Mouse (Mus musculus) layer of hippocampus, postnatal 10 days (tissue): ENCODE measurements at regions not wholly inside any gene's neighbourhood (a gene's known extent, or its start where the extent isn't known, plus 50 kb on each side); places are given as distances from the start of the nearest gene placed in this dataset.

Experiments used
- DNase-seq, 2 experiments: peaks; one replicate each; pipeline ENCODE4 v3.0.0; 2021; ENCODE audit warnings: low spot score in 2 of 2

GRCm38 (mm10) chr13:48075315-48075714 is 185.7 kb upstream of the Id4 start:
- no peak for DNase-seq

GRCm38 (mm10) chr13:48078214-48078613 is 182.8 kb upstream of the Id4 start:
- DNase-seq: no peak

- DNase-seq: no peak
Observed at GRCm38 (mm10) chr13:48083294-48083693, 177.7 kb upstream of the Id4 start.

DNA sequence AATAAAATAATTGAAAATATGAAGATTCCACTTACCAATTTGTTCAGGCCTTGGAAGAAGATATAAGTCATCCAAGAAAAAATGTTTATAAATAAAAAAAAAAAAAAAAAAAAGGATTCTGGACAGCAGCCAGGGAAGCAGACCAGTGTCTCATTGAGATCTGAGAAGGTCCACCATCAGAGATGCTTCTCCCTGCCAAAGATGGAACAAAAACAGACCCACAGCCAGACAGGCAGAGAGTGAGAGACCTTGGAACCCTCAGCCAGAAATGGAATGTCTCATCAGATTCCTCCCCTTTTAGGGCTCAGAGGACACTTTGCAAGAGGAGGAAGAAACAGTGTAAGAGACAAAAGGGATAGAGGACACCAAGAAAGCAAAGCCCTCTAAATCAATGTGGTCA is 177.2 kb upstream of the Id4 start:
- DNase-seq: no peak

- DNase-seq: no peak
Observed at GRCm38 (mm10) chr13:48094275-48095035, 166.6 kb upstream of the Id4 start.

DNA sequence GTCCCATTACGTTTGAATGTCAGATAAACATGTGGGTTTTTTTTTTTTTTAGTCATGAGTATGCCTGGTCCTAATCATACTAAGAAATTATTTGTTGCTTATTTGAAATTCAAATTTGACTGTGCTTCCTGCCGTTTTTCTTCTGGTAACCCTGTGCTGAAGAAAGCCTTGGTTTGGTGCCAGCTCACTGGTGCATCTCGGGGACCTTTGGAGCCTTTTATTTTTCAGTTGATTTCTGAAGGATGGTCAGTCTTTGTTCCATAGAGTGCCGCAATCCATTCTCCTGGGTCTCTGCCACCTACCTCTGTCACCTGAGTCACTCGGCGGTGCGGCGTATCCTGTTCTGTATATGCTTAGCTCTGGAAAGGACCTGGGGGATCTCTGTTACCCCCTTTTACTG is 158.9 kb upstream of the Id4 start:
- DNase-seq: no peak

- no peak for DNase-seq
Observed at GRCm38 (mm10) chr13:48102576-48102975, 158.5 kb upstream of the Id4 start.

DNA sequence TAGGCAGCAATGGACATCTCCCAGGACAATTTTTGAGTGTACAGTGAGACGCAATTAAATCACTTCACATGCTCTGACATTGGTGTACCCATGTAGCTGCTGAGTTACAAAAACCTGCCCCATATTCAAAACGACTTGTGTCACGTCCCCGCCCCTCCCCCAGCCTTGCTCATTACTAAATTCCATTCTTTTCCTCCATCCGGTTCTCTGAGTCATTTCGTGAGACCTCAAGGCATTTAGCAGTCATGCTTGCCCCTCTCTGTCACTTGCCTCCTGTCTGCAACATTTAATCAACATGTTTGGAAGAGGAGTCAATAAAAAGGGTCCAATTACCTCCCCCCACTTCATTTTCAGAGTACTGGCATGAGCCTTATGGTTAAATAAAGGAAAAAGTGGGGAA is 156.3 kb upstream of the Id4 start:
- no peak for DNase-seq

DNA sequence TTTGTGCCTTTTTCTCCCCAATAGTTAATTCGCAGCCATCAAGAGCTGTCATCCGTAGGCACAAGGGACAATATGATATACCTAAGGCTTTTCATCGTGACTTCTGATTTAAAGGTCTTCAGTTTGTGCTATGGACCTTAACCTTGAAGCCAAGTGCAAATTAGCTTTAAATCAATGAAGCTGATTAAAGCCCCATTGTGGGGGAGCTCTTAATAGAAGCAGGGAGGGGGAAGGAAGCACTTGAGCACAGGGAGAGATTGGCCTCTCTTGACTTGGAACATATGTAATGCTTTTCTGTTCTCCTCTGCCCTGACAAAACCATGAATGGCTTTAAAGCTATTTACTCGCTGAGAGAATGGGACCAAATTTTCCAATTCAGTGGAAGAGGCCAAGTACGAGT is 154.1 kb upstream of the Id4 start:
- no peak for DNase-seq

DNA sequence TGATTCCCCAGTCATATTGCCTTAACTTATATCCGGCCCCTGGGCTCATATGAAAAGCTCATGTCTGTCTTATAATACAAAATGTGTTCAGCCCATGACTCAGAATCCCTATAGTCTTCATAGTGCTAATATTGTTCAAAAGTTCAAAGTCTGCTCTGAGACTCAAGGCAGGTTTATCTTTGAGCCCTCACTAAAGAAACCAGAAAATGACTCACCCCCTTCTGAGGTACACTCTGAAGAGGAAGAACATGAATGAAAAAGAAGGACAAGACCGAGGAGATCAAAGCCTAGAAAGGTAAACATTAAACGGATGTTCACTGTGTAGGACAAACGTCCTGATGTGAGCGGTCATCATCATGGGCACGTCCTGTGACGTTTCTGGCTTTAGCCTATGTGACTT is 145.1 kb upstream of the Id4 start:
- no peak for DNase-seq

GRCm38 (mm10) chr13:48126582-48126981 is 134.4 kb upstream of the Id4 start:
- DNase-seq: no peak

- DNase-seq: peak; percentile 69 to 76
Observed at GRCm38 (mm10) chr13:48130724-48131123, 130.3 kb upstream of the Id4 start.

- DNase-seq: no peak
Observed at GRCm38 (mm10) chr13:48131681-48132080, 129.3 kb upstream of the Id4 start.

DNA sequence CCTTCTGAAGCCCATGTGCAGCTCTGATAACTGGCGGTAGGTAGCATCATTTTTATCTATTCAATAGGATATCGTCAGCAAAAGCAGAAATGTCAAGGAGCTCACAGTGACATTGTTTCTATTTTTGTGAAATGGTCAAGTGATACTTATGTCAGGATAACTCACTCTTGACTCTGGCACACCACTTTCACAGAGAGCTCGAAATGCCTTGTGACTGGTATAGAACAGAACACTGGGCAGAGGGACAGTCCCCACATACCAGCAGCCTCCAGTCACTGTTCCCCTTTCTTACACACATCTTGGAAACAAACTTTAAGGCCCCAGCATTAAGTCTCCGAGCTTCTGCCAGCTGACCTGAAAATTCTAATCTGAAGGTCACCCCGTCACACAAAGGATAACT is 115.1 kb upstream of the Id4 start:
- DNase-seq: no peak

GRCm38 (mm10) chr13:48147061-48147460 is 114.0 kb upstream of the Id4 start:
- DNase-seq: no peak

- peak in 1 of 2 experiments; percentile 29 for DNase-seq
Observed at GRCm38 (mm10) chr13:48153248-48153647, 107.8 kb upstream of the Id4 start.

DNA sequence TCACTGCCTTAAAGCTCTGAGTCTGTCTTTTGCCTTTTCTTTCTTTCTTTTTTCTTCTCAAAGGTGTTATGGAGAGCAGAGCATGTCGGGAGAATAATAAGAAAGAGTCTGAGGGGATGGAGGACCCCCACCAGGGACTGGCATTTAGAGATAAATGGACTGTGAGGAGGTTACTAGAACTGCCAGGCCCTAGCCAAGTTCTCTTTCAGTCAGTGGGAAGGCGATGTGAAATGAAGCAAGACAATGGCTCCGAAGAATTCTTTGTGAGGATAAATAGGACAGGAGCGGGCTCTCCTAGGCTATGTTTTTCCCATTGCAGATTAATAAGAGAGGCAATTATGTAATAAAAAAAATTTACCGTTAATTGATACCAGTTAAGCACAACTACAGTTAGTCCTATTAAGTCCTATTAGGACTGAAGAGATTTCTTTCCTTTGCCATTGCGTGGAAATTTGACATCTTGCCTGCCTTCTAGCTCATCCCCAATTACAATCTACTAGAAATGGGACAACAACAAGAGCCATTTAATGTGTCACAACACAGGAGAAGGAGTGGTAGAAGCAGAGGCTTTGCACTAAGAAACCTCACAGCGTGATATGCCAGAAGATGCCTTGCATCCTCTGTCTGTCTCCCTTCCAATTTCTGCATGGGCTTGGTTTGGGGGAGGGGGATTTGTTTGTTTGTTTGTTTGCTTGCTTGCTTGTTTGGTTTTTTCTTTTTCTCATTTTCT is 107.2 kb upstream of the Id4 start:
- DNase-seq: no peak

DNA sequence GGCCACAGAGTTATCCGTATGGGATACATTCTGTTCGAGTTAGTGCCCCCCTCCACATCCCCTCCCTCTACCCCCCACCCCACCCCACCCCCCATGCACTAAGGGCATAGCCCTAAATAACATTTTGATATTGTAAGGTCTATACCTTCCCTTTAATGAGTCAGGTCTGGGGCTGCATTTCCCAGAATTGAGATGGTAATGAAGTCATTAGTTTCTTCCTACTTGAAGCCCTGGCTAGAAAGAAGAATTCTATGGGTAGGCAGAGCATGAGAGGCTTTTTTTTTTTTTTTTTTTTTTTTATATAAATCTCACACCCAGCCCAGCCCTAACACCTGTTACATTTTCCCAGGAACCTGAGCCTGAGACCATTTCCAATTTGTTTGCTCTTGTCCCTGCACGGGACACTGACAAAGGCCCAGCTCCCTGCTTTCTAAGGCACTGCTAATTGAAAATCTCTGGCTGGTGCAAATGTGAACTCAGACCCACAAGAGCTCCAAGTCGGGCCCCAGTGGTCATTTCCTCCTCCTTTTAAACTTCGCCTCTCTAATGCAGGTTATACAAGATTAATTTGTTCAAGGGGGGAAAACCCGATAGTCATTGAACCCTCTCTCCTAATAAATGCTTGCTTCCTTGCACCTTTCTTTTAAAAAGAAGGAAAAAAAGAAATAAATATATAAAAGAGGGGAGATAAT is 106.5 kb upstream of the Id4 start:
- DNase-seq: no peak

DNA sequence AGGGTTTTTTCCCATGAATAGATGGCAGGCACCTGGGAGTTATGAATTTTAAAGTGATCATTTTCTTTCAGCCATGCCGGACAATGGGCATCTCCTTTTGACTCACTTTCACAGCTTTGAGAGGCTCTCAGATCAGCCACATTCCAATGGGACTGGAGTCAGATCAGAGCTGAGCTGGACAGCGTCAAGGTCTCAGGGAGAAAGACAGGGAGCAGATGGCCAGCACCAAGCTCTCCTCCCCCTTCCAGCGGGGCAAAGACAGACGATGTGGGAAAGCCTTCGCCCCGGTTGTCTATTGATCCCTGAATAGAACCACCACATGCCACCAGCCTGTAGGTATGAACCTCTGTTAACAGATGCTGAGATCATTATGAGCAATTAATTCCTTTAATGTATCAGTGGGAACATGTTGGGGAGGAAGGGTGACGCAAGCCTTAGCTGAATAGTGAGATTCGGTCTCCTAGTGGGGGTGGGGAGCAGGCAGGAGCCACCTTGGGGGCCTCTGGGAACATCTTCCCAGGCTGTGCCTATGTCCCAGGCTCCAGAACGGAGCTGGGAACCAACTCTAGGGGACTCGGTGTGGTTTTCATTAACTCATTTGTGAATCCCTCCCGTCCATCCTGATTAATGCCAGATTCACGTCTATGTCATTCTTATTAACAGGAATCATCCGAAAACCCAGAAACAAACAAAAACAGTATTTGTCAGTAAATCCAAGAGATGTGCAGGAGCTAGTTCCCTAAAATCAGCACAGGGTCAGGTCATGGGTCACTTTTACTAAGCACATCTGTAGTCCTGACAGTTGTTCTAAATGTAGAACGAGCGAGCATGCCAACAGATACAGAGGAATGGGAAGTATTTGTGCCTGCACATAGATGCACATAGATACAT is 101.8 kb upstream of the Id4 start:
- no peak for DNase-seq

DNA sequence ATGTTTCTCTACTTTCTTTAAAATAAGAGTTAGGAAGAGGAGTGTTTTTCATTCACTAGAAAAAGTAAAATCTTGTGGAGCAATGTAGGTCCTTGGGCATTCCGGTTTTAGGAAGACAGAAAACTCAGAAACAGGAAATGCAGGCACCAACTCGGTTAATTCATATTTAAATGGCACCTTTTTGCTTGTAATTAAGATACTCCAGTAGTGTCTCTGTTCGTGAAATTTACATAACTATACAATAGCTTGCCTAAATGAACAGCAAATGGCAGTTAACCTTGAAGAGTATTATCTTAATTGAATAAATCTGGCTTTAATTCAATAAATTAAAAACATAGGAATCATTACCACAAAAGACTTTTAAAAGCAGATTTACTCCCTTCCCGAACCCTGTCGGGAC is 100.9 kb upstream of the Id4 start:
- DNase-seq: no peak

DNA sequence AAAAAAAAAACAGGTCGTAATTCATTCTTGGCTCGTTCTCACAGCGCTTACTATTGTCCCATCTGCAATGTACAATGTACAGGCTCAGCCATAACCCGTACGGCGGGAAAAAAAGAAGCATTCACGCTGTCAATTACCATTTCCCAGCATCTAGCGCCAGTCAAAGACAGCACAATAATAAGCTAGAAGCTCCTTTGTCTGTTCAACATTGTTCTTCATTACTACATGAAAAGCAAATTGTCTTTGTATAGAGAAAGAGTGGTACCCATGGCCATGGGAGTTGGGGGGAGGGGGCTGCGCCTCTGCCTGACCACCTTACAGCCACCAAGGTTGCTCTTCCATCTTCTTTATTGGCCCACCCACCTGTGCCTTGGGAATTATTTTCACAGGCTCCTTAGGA is 99.7 kb upstream of the Id4 start:
- no peak for DNase-seq
